Mouse (Mus musculus) heart, adult 18-20 months (tissue): ENCODE measurements around the gene Hspe1. TPM values are rescaled to one million over a fixed set of nuclear protein-coding genes. Genes with fewer than 3 reads are reported as not detected.
A peak's percentile ranks its signal among the peaks of the same experiment; 100 is the strongest.
"Not testable (repeated sequence)": the region's sequence is repeated elsewhere in the genome, so short reads cannot be mapped to it uniquely, and the experiment has no call there.

Source experiments
- DNase-seq, 2 experiments: peaks; one replicate each; pipeline ENCODE4 v3.0.0; 2021 to 2022; ENCODE audit warnings: mixed read lengths in 1 of 2
- long read RNA-seq, 2 experiments: library from polyadenylated mRNA; stranded (forward); transcript quantifications; one replicate each; pipeline ENCODE4 v2.0.0; 2021
- total RNA-seq, 2 experiments: library from RNA; stranded (reverse); gene quantifications; 2 replicates each; pipeline ENCODE4 v1.2.3; 2021

Hspe1 gene
- total RNA-seq = 100 to 1,000 TPM; 183 to 186 TPM
- long read RNA-seq, experiment 1, transcript Hspe1-201 (4 exons, 774 nt) = major isoform, 192 of 201 reads
- long read RNA-seq, experiment 1, partial matches to known transcripts = 8 of 201 reads
- long read RNA-seq, experiment 1, other reads (novel, unspliced or antisense) = 1 of 201 reads
- long read RNA-seq, experiment 2, transcript Hspe1-201 (4 exons, 774 nt) = major isoform, 190 of 202 reads
- long read RNA-seq, experiment 2, partial matches to known transcripts = 10 of 202 reads
- long read RNA-seq, experiment 2, other reads (novel, unspliced or antisense) = 2 of 202 reads

- peak; percentile 98 to 99 for DNase-seq
These were observed at the start of gene Hspe1, which contains the start of gene Hspd1 for GRCm38 (mm10) chr1:55087932-55088610. Hspe1 (plus strand) TSS chr1:55088132. Hspd1 (minus strand) TSS chr1:55088243.

GRCm38 (mm10) chr1:55039944-55040343 lies 48.0 kb upstream of the Hspe1 start:
- no peak for DNase-seq

GRCm38 (mm10) chr1:55041691-55042090 lies 46.2 kb upstream of the Hspe1 start:
- no peak for DNase-seq

GRCm38 (mm10) chr1:55042246-55042645 lies 45.7 kb upstream of the Hspe1 start:
- no peak for DNase-seq

- DNase-seq = no peak
These were observed 44.8 kb upstream of the Hspe1 start for GRCm38 (mm10) chr1:55043164-55043563.

- DNase-seq = no peak
These were observed 38.9 kb upstream of the Hspe1 start for GRCm38 (mm10) chr1:55048841-55049587.

GRCm38 (mm10) chr1:55051671-55052070 lies 36.3 kb upstream of the Hspe1 start:
- DNase-seq = no peak

- peak; percentile 99 for DNase-seq
These were observed 35.5 kb upstream of the Hspe1 start, which contains the start of gene Coq10b for GRCm38 (mm10) chr1:55052355-55052953. Coq10b (plus strand) TSS chr1:55052770.

GRCm38 (mm10) chr1:55053005-55053404 lies 34.9 kb upstream of the Hspe1 start:
- peak in 1 of 2 experiments; percentile 90 for DNase-seq

- DNase-seq = no peak
These were observed 34.3 kb upstream of the Hspe1 start for GRCm38 (mm10) chr1:55053596-55053995.

- no peak for DNase-seq
These were observed 32.4 kb upstream of the Hspe1 start for GRCm38 (mm10) chr1:55055322-55056115.

- not testable (repeated sequence) for DNase-seq
These were observed 29.5 kb upstream of the Hspe1 start for GRCm38 (mm10) chr1:55058383-55058782.

GRCm38 (mm10) chr1:55061099-55061498 lies 26.8 kb upstream of the Hspe1 start:
- DNase-seq = no peak

- DNase-seq = no peak
These were observed 26.2 kb upstream of the Hspe1 start for GRCm38 (mm10) chr1:55061772-55062171.

- not testable (repeated sequence) for DNase-seq
These were observed 15.6 kb upstream of the Hspe1 start for GRCm38 (mm10) chr1:55072328-55072727.

GRCm38 (mm10) chr1:55074757-55075156 lies 13.2 kb upstream of the Hspe1 start:
- no peak for DNase-seq

GRCm38 (mm10) chr1:55075652-55076394 lies 12.1 kb upstream of the Hspe1 start:
- DNase-seq = no peak

- no peak for DNase-seq
These were observed 11.6 kb upstream of the Hspe1 start for GRCm38 (mm10) chr1:55076395-55076743.

- DNase-seq = no peak
These were observed 10.9 kb upstream of the Hspe1 start for GRCm38 (mm10) chr1:55076849-55077516.

- DNase-seq = peak; percentile 56 to 70
These were observed 8.3 kb upstream of the Hspe1 start for GRCm38 (mm10) chr1:55079677-55080076.
